Mouse (Mus musculus) spleen, adult 12 weeks (tissue): Measurements from ENCODE around the gene Apoa5.

Source experiments
- DNase-seq: peaks from one replicate; pipeline ENCODE4 v3.0.0; 2022; ENCODE audit warnings: low spot score

Apoa5 gene

GRCm38 (mm10) chr9:46268343-46268873, at the start of gene Apoa5:
Gene Apoa5 (plus strand): TSS chr9:46268633.
- no peak for DNase-seq

GRCm38 (mm10) chr9:46223090-46223489, 45.3 kb upstream of the Apoa5 start:
- no peak for DNase-seq

GRCm38 (mm10) chr9:46224101-46224500, 44.3 kb upstream of the Apoa5 start:
- no peak for DNase-seq

- no peak for DNase-seq
Observed at GRCm38 (mm10) chr9:46224945-46225660, 43.3 kb upstream of the Apoa5 start.

- DNase-seq = no peak
Observed at GRCm38 (mm10) chr9:46227064-46227614, 41.3 kb upstream of the Apoa5 start.

- no peak for DNase-seq
Observed at GRCm38 (mm10) chr9:46228491-46228890, 39.9 kb upstream of the Apoa5 start, which contains the start of gene Apoa1. Gene Apoa1 (plus strand): TSS chr9:46228580.

GRCm38 (mm10) chr9:46229573-46230449, 38.6 kb upstream of the Apoa5 start:
- peak; percentile 8 for DNase-seq

- no peak for DNase-seq
Observed at GRCm38 (mm10) chr9:46230450-46230975, 37.9 kb upstream of the Apoa5 start.

GRCm38 (mm10) chr9:46235196-46235595, 33.2 kb upstream of the Apoa5 start:
- no peak for DNase-seq

GRCm38 (mm10) chr9:46235596-46235648, 33.0 kb upstream of the Apoa5 start, which contains the start of gene Apoc3:
Gene Apoc3 (minus strand): TSS chr9:46235636.
- DNase-seq = no peak

- DNase-seq = no peak
Observed at GRCm38 (mm10) chr9:46235649-46236048, 32.8 kb upstream of the Apoa5 start.

GRCm38 (mm10) chr9:46238850-46239249, 29.6 kb upstream of the Apoa5 start:
- no peak for DNase-seq

- DNase-seq = no peak
Observed at GRCm38 (mm10) chr9:46240526-46241153, 27.8 kb upstream of the Apoa5 start, which contains the start of gene Apoa4. Gene Apoa4 (plus strand): TSS chr9:46240696.

GRCm38 (mm10) chr9:46241818-46242217, 26.6 kb upstream of the Apoa5 start:
- DNase-seq = no peak

- DNase-seq = no peak
Observed at GRCm38 (mm10) chr9:46243122-46243521, 25.3 kb upstream of the Apoa5 start.

- no peak for DNase-seq
Observed at GRCm38 (mm10) chr9:46243584-46243983, 24.8 kb upstream of the Apoa5 start.

- DNase-seq = no peak
Observed at GRCm38 (mm10) chr9:46246752-46247324, 21.6 kb upstream of the Apoa5 start.

- no peak for DNase-seq
Observed at GRCm38 (mm10) chr9:46256177-46256576, 12.3 kb upstream of the Apoa5 start.

- DNase-seq = no peak
Observed at GRCm38 (mm10) chr9:46256658-46257385, 11.6 kb upstream of the Apoa5 start.

GRCm38 (mm10) chr9:46257546-46257945, 10.9 kb upstream of the Apoa5 start:
- DNase-seq = no peak

- DNase-seq = no peak
Observed at GRCm38 (mm10) chr9:46259111-46259510, 9.3 kb upstream of the Apoa5 start.
